Mouse (Mus musculus) hindbrain, postnatal 0 days (tissue): ENCODE measurements at regions not wholly inside any gene's neighbourhood (a gene's known extent, or its start where the extent isn't known, plus 50 kb on each side); places are given as distances from the start of the nearest gene placed in this dataset.
A peak's percentile ranks its signal among the peaks of the same experiment; 100 is the strongest.

Experiments used
- ATAC-seq: fragments of 200-750 bp; cut with Nextera tagmentation; 2 replicates; pipeline ENCODE4 v1.8.0; 2017; ENCODE audit warnings: mild to moderate bottlenecking, moderate TSS enrichment, moderate library complexity
- DNase-seq: peaks from one replicate; pipeline ENCODE4 v3.0.0-alpha.2; 2015; ENCODE audit warnings: low spot score
- H3K27ac ChIP-seq: fragments of 300-500 bp; sonication (generic); 2 replicates; pipeline ENCODE4 v1.5.1; 2014; ENCODE audit warnings: mild to moderate bottlenecking
- H3K27me3 ChIP-seq: fragments of 300-500 bp; sonication (generic); 2 replicates; pipeline ENCODE4 v1.6.1; 2014; ENCODE audit warnings: low read length, mixed read lengths; ENCODE audit not compliant: insufficient read depth
- H3K36me3 ChIP-seq: fragments of 300-500 bp; sonication (generic); 2 replicates; pipeline ENCODE4 v1.6.1; 2014; ENCODE audit warnings: low read length, mixed read lengths; ENCODE audit not compliant: insufficient read depth
- H3K4me1 ChIP-seq: fragments of 300-500 bp; sonication (generic); 2 replicates; pipeline ENCODE4 v1.6.1; 2014; ENCODE audit warnings: antibody characterized with exemption, low read length, mixed read lengths; ENCODE audit not compliant: insufficient read depth
- H3K4me2 ChIP-seq: fragments of 300-500 bp; sonication (generic); 2 replicates; pipeline ENCODE4 v1.6.1; 2014; ENCODE audit warnings: low read depth, mild to moderate bottlenecking, low read length, moderate library complexity, mixed read lengths
- H3K4me3 ChIP-seq: fragments of 300-500 bp; sonication (generic); 2 replicates; pipeline ENCODE4 v1.5.1; 2014; ENCODE audit warnings: low read length
- H3K9ac ChIP-seq: fragments of 300-500 bp; sonication (generic); replicated peaks from 2 replicates; pipeline ENCODE4 v1.6.1; 2014; ENCODE audit warnings: mild to moderate bottlenecking, low read length, moderate library complexity, mixed read lengths
- H3K9me3 ChIP-seq: fragments of 300-500 bp; sonication (generic); 2 replicates; pipeline ENCODE4 v1.6.1; 2016; ENCODE audit warnings: low read length, mixed read lengths
- CTCF ChIP-seq: IDR thresholded peaks from 2 replicates; pipeline ENCODE4 v1.5.1; 2016; ENCODE audit warnings: antibody characterized with exemption, control low read depth, low read depth
- WGBS: fragments of 180-500 bp; shearing (Covaris S2); extraction: QIAGEN DNeasy Blood & Tissue Kit; methylation state at CpG from one replicate; pipeline ENCODE4 v1.1.7; 2014; 5-methylcytosine and 5-hydroxymethylcytosine counted together

DNA sequence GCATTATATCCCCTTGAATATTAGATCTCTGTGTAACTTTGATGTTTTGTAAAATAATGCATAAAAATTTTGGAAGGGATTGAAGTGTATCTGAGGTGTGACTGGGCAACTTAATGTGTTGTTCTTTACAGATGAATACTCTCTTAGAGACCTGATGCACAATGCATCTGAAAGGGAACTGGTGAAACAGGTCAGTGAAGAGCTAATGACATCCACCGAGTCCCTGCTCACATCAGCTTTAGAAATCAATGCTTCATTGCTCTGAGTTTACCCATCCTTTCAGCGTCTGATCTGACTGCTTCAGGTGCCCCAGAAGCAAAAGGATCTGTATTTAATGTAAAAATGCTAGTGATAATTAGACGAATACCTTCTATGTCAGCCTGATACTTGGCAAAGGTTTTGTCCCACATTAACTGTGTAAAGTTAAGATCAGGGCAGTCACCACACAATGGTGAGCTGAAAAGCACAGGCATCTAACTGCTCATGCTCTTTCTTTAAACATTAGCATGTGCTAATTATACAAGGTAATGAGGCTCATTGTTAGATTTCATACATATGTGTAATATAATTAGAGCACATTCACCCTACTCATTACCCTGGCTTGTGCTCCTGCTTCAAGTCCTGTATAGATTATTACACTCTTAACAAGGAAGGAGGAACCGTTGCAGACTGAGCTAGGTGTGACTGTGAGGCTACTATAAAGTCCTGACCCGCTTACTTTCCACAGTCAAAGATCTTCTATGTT is 204.6 kb upstream of the Tlr4 start:
- Histone ChIP-seq H3K9ac (no peak overlapping the region), H3K9me3 (no peaks in the 10 kb centered on the region), H3K36me3 (no peaks in the 10 kb centered on the region), H3K4me2 (no peak overlapping the region), H3K4me3 (no peak overlapping the region), H3K4me1 (no peaks in the 10 kb centered on the region), H3K27ac (no peak overlapping the region), H3K27me3 (no peaks in the 10 kb centered on the region)
- 72% methylated on average over 5 of the region's 5 CpGs for WGBS
- ATAC-seq (no peak), DNase-seq (no peak)
- no peak for TF ChIP-seq CTCF

DNA sequence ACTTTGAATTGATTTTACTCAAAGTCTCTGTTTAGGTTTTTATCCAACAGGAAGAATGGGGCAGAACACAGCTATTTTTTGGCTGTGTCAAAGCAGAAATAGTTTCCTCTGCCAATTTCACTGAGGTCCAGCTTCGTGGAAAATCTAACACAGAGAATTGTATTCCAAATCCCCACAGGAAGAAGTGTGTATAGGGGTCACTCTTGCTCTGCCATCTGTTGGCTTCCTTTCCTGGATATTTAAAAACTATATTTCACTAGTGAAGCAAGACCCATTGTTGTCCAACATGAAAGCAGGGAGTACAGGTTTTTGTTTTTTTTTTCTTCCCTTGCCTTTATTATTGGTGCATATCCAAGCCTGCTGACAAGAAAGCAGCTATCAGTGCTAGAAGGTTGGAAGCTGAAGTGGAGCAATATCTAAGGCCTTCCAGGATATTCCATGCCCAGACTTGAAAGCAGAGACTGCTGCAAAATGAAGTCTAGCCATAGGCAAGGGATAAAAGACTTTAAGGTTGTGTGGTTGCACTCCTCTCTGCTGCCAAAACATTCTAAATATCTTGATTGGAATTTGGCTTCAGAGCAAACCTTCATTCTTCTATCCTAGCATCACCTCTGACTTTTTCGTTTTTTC is 208.5 kb upstream of the Tlr4 start:
- DNase-seq, result peak; percentile 3
- no peak for TF ChIP-seq CTCF
- no peak for ATAC-seq
- Histone ChIP-seq H3K36me3 (no peaks in the 10 kb centered on the region), H3K4me3 (no peak overlapping the region), H3K27me3 (no peaks in the 10 kb centered on the region), H3K4me2 (no peak overlapping the region), H3K4me1 (no peaks in the 10 kb centered on the region), H3K9me3 (no peaks in the 10 kb centered on the region), H3K27ac (no peak overlapping the region), H3K9ac (no peak overlapping the region)
- whole genome bisulfite sequencing, result 62% methylated on average over 2 of the region's 2 CpGs

DNA sequence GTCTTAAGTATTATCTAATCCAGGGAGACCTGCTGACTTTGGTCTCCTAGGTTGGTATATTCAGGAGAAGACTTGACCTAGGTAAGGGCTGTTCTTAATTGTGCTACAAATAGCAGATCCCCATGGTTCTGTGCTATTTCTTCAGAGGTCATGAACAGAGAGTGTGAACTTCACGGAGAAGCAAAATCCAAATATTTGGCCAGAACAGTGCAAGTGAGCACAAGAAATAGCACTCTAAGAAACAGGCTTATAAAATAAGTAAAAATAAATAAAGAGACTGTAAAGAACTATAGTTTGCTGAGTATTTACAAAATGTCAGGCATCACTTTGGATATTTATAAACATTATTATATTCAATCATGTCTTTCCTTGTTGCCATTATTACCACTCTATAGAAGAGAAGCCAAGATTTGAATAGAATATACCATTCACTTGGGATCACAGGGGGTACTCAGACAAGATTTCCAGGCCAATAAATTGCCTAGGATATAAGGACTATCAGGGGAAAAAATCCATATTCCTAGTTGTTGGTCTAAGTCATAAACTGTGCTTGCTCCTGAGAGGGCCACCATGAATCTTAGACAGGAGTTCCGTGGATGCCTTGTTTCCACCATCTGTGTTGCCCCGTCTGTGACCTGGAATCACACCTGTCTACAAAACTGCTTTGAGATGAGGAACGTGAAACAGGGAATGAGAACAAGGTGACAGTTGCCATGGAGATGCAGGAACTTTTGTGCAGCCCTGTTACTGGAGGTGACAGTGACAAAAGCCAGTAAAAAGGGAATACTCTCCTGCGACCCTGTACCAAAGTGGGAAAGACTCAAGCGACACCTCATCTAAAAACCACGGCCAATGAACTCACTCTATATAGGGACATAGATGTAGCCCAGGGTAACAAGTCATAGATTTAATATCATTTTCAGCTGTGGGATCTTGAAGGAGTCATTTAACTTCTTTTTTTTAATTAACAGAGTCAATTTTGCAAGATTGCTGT is 209.3 kb upstream of the Tlr4 start:
- DNase-seq (no peak), ATAC-seq (no peak)
- Histone ChIP-seq H3K27me3 (no peaks in the 10 kb centered on the region), H3K9me3 (no peaks in the 10 kb centered on the region), H3K4me2 (no peak overlapping the region), H3K36me3 (no peaks in the 10 kb centered on the region), H3K27ac (no peak overlapping the region), H3K4me1 (no peaks in the 10 kb centered on the region), H3K9ac (no peak overlapping the region), H3K4me3 (no peak overlapping the region)
- TF ChIP-seq CTCF, result no peak
- 75% methylated on average over 7 of the region's 7 CpGs for WGBS

DNA sequence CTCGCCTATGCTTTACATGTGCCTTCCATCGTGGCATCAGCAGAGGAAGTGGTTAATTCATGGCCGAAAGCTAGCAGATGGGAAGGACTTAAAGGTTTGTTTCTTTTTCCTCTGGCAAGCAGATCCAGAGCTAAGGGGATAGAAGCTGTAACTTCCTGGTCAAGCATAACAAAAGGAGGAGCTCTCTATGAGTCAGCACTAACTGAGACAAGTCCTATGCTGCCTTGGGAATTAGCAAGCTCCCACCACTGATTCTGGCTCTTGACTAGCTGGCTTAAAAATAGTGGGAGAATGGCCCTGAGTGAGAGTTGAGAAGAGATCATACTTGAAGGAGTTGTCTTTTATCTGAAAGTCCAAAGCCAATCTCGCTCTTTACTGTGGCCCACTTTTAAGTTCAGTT is 210.3 kb upstream of the Tlr4 start:
- DNase-seq (no peak), ATAC-seq (no peak)
- Histone ChIP-seq H3K4me3 (no peak overlapping the region), H3K27me3 (no peaks in the 10 kb centered on the region), H3K9me3 (no peaks in the 10 kb centered on the region), H3K36me3 (no peaks in the 10 kb centered on the region), H3K4me2 (no peak overlapping the region), H3K27ac (no peak overlapping the region), H3K4me1 (no peaks in the 10 kb centered on the region), H3K9ac (no peak overlapping the region)
- WGBS, result 85% methylated on average over 4 of the region's 4 CpGs
- no peak for TF ChIP-seq CTCF

DNA sequence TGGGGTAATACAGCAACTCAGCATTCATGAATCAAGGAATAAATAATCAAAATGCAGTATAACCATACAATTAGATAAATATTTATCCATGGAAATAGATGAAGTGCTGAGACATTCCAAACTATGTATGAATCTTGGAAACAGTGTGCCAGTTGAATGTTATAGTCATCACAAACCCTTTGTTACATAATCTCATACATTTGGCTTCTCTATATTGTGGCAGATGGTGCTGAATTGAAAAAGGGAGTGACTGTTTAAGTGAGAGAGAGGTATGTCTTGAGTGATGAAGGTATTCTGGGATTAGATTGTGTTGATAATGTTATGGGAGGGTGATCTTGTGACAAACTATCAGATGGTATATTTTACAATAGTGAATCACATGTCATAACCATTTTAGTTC is 200.4 kb upstream of the Astn2 start:
- H3K9me3 ChIP-seq, result no peaks in the 10 kb centered on the region
- ATAC-seq (no peak), DNase-seq (no peak)
- H3K4me2 ChIP-seq, result no peak overlapping the region
- no peak for TF ChIP-seq CTCF
- no peak overlapping the region for H3K9ac ChIP-seq
- no peaks in the 10 kb centered on the region for H3K36me3 ChIP-seq
- H3K4me1 ChIP-seq, result no peaks in the 10 kb centered on the region
- no peak overlapping the region for H3K4me3 ChIP-seq
- H3K27me3 ChIP-seq, result no peaks in the 10 kb centered on the region
- H3K27ac ChIP-seq, result no peak overlapping the region

DNA sequence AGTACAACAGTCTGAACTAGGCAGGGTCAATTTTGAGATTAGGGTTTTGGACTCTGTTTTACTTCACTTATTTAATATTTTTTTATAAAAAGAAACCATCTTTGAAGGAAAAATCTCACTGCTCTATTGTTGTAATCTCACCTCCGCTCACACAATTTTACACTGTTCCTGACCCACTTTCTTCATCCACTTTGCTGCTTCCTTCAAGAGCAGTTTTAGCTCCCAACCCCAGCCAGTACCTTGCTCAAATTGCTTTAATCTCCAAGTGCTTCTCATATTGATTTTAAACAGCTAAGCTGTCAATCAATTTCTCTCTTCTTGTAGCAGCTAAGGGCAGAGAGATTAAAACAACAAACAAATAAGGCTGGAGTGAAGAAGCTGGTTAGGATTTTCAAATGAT is 194.3 kb upstream of the Astn2 start:
- Histone ChIP-seq H3K36me3 (no peaks in the 10 kb centered on the region), H3K27ac (no peak overlapping the region), H3K27me3 (no peaks in the 10 kb centered on the region), H3K4me1 (no peaks in the 10 kb centered on the region), H3K9me3 (no peaks in the 10 kb centered on the region), H3K9ac (no peak overlapping the region), H3K4me2 (no peak overlapping the region), H3K4me3 (no peak overlapping the region)
- DNase-seq, result no peak
- no peak for TF ChIP-seq CTCF
- WGBS, result 94% methylated on average over 1 of the region's 1 CpGs
- no peak for ATAC-seq
